Mouse (Mus musculus) left cerebral cortex, adult 2 months (tissue): ENCODE measurements around the gene Slc39a3. TPM values are rescaled to one million over a fixed set of nuclear protein-coding genes. Genes with fewer than 3 reads are reported as not detected.

Experiments
- DNase-seq, 2 experiments: peaks; one replicate each; pipeline ENCODE4 v3.0.0; 2021 to 2022; ENCODE audit warnings: low spot score in 2 of 2, mixed read lengths in 1 of 2; ENCODE audit errors: extremely low spot score in 1 of 2
- H3K27ac ChIP-seq: fragments of 200-600 bp; 2 replicates; pipeline ENCODE4 v1.8.1; 2022
- H3K4me3 ChIP-seq: fragments of 200-600 bp; 2 replicates; pipeline ENCODE4 v1.8.1; 2022
- CTCF ChIP-seq: fragments of 200-600 bp; IDR thresholded peaks from 2 replicates; pipeline ENCODE4 v1.8.1; 2022; ENCODE audit warnings: antibody characterized with exemption, mild to moderate bottlenecking, moderate library complexity
- intact Hi-C: fragments of 180-260 bp; cut with DNase I; formaldehyde crosslinking; loops from one replicate; pipeline ENCODE4 v1.15.1; 2025
- total RNA-seq, 2 experiments: library from RNA; stranded (reverse); gene quantifications; 2 replicates each; pipeline ENCODE4 v1.2.3; 2021

Gene Slc39a3
- total RNA-seq, 2 experiments from 2014 or later: 61.3 to 62.5 TPM

GRCm38 (mm10) chr10:81019687-81020086 lies 17.5 kb downstream of the Slc39a3 start:
- intact Hi-C loops: no loop called here
- no peak for TF ChIP-seq CTCF
- H3K4me3 ChIP-seq: no peak overlapping the region
- no peak for DNase-seq
- H3K27ac ChIP-seq: peak overlapping the region; percentile 34; the same call in 1 of the 2 replicates

GRCm38 (mm10) chr10:81018326-81018725 lies 18.9 kb downstream of the Slc39a3 start:
- intact Hi-C loops: no loop called here
- no peak for TF ChIP-seq CTCF
- Histone ChIP-seq H3K27ac (no peak overlapping the region), H3K4me3 (no peak overlapping the region)
- DNase-seq: no peak

DNA sequence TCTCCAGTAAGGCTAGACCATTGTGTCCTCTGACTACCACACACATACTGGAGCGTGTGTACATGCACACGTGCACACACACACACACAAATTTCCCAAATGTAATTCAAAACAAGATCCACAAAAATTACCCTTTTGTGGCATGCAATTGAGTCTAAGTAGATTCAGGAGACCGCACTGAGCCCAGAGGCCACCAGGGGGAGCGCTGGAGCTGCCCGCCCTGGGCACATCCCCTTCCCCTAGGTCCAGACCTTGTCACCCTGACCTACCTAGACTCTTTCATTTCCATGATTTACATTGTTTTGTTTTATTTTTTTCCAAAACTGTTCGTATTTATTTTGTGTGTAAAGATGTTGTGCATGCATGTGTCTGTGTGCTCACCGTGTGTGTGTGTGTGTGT lies 20.6 kb downstream of the Slc39a3 start:
- no peak overlapping the region for H3K4me3 ChIP-seq
- peak; percentile 95 for TF ChIP-seq CTCF
- no peak overlapping the region for H3K27ac ChIP-seq
- intact Hi-C loops: no loop called here
- peak in 1 of 2 experiments; percentile 65 for DNase-seq

DNA sequence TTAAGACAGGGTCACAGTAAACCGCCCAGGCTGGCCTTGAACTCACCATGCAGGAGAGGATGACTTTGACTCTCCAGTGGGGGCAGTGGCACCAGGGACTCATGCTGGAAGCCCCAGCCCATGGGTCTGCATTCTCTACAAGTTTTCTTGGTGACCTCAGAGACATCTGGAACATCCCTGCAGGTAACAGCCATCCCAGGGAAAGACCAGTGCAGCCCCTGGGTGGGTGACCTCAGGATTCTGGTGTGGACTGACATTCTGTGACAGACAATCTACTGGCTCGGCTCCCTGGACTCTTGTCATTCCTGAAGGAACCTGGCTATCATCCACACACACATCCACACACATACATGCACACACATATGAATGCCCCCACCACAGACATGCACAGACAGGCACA lies 21.6 kb downstream of the Slc39a3 start:
- no peak for DNase-seq
- intact Hi-C loops: no loop called here
- H3K4me3 ChIP-seq: no peak overlapping the region
- TF ChIP-seq CTCF: no peak
- no peak overlapping the region for H3K27ac ChIP-seq

- H3K4me3 ChIP-seq: peak within 1 kb of the TSS; percentile 40
- intact Hi-C loops: no loop called here
- TF ChIP-seq CTCF: no peak
- peak; percentile 93 to 98 for DNase-seq
- H3K27ac ChIP-seq: 0 out of 2 replicates have a peak within 1 kb of the TSS, but pooled peaks have one; percentile 28
Observed at GRCm38 (mm10) chr10:81014393-81015384, 22.5 kb downstream of the Slc39a3 start, which contains the start of gene Gng7. Gene Gng7 (minus strand): TSS chr10:81014945.

GRCm38 (mm10) chr10:81010851-81011250 lies 26.4 kb downstream of the Slc39a3 start:
- no peak overlapping the region for H3K27ac ChIP-seq
- no peak for TF ChIP-seq CTCF

GRCm38 (mm10) chr10:81007240-81007639 lies 30.0 kb downstream of the Slc39a3 start:
- intact Hi-C loops: no loop called here
- no peak for TF ChIP-seq CTCF
- DNase-seq: no peak
- Histone ChIP-seq H3K27ac (no peak overlapping the region; the same call in 1 of the 2 replicates), H3K4me3 (no peak overlapping the region)

More at GRCm38 (mm10) chr10:81010851-81011250, 26.4 kb downstream of the Slc39a3 start:
- DNase-seq: no peak
- H3K4me3 ChIP-seq: no peak overlapping the region
- intact Hi-C loops: no loop called here

GRCm38 (mm10) chr10:81006005-81006677 lies 31.1 kb downstream of the Slc39a3 start:
- Histone ChIP-seq H3K4me3 (no peak overlapping the region), H3K27ac (peak overlapping the region; percentile 47)
- intact Hi-C loops: no loop called here
- DNase-seq: no peak
- TF ChIP-seq CTCF: no peak; the same call in none of the 2 replicates

GRCm38 (mm10) chr10:81001161-81001560 lies 36.1 kb downstream of the Slc39a3 start:
- no peak overlapping the region for H3K4me3 ChIP-seq

DNA sequence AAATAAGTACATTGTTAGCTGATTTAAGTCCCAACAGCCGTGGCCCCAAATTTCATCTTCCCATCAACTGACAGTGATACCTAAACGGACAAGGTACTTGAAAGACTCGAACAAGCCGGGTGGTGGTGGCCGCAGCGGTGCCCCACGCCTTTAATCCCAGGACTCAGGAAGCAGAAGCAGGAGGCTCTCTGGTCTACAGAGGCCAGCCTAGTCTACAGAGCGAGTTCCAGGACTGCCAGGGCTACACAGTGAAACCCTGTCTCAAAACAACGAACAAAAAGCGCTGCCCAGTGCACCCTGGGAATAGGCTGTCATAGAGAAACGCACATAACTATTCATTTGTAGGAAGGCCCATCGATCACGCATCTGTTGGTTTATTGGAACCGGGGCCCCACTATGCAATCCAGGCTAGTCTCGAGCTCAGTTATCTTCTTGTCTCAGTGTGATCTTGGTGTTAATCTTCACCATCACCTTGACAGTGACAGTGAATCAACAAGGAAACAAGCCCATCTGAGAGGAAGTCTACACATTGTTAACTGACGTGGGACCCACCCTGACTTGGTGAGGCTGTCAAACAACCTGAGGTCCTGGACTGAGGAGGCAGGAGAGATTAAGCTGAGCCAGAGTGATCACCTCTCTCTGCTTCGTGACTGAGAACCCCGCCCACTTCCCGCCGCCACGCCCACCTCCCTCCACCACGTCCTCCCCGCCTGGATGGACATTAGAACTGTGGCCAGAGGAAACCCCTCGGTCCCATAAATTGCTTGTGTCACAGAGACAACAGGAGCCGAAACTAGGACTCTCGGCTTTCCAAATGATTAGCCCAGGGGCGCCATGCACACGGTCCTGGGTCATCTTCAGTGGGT lies 36.8 kb downstream of the Slc39a3 start:
- intact Hi-C loops: loop anchor here (1.0 kb wide), 2 partner anchors 37 to 41 kb away; partner anchors contain the start of gene Slc39a3
- no peak for DNase-seq
- TF ChIP-seq CTCF: no peak
- Histone ChIP-seq H3K4me3 (no peak overlapping the region), H3K27ac (peak overlapping the region; percentile 76)

More at GRCm38 (mm10) chr10:81001161-81001560, 36.1 kb downstream of the Slc39a3 start:
- no peak for TF ChIP-seq CTCF
- DNase-seq: peak; percentile 52 to 77
- peak overlapping the region; percentile 76 for H3K27ac ChIP-seq
- intact Hi-C loops: no loop called here
